Comparison of ENCODE assay signal across 22 mouse cellular contexts in genomic region chr1:79905241-79905640, GRCm38 (mm10).
"Had no signal": no experiment of that assay in that cellular context is flagged by ENCODE, and none has a peak within 500 bp of the region (broad histone marks: within the 10 kb centered on the region; RNA-seq: fewer than 3 reads in every experiment).

No protein-coding gene starts in this region.

- H3K4me1 ChIP-seq: liver, embryonic 13.5 days; liver, embryonic 15.5 days; midbrain, embryonic 10.5 days; midbrain, embryonic 12.5 days; neural tube, embryonic 13.5 days; neural tube, embryonic 15.5 days; stomach, embryonic 15.5 days had no signal

- ATAC-seq: liver, postnatal 0 days; midbrain, embryonic 16.5 days had no signal

- DNase-seq: liver, embryonic 13.5 days; liver, postnatal 0 days; lung, adult 2 months; lung, postnatal 10 days; lung, postnatal 36 days; midbrain, embryonic 14.5 days; retina, postnatal 1 day; right cerebral cortex, adult 18-20 months; right cerebral cortex, postnatal 14 days; thymus, adult 2 months; thymus, postnatal 25 days; thymus, postnatal 4 days had no signal

- H3K27ac ChIP-seq: liver, embryonic 13.5 days; liver, embryonic 15.5 days; macrophage; midbrain, embryonic 10.5 days; midbrain, embryonic 12.5 days; neural tube, embryonic 13.5 days; neural tube, embryonic 15.5 days; stomach, embryonic 15.5 days; stomach, postnatal 0 days had no signal

- H3K9me3 ChIP-seq: liver, embryonic 13.5 days; liver, embryonic 15.5 days; midbrain, embryonic 10.5 days; midbrain, embryonic 12.5 days; neural tube, embryonic 13.5 days; neural tube, embryonic 15.5 days; stomach, embryonic 15.5 days had no signal

- H3K4me3 ChIP-seq: liver, embryonic 13.5 days; liver, embryonic 15.5 days; midbrain, embryonic 10.5 days; midbrain, embryonic 12.5 days; myocyte; neural tube, embryonic 13.5 days; neural tube, embryonic 15.5 days; stomach, embryonic 15.5 days had no signal

- H3K36me3 ChIP-seq: liver, embryonic 13.5 days; liver, embryonic 15.5 days; midbrain, embryonic 10.5 days; midbrain, embryonic 12.5 days; neural tube, embryonic 13.5 days; neural tube, embryonic 15.5 days; stomach, embryonic 15.5 days had no signal

- H3K4me2 ChIP-seq: liver, embryonic 13.5 days; liver, embryonic 15.5 days; midbrain, embryonic 12.5 days; neural tube, embryonic 13.5 days; neural tube, embryonic 15.5 days; stomach, embryonic 15.5 days had no signal

- H3K9ac ChIP-seq: liver, embryonic 13.5 days; liver, embryonic 15.5 days; liver, postnatal 0 days; midbrain, embryonic 12.5 days; neural tube, embryonic 13.5 days; neural tube, embryonic 15.5 days; stomach, embryonic 15.5 days had no signal

- H3K27me3 ChIP-seq: liver, embryonic 13.5 days; liver, embryonic 15.5 days; midbrain, embryonic 12.5 days; neural tube, embryonic 13.5 days; neural tube, embryonic 15.5 days; stomach, embryonic 15.5 days had no signal
